Mouse (Mus musculus): ENCODE results near the gene Mecom.

DNA sequence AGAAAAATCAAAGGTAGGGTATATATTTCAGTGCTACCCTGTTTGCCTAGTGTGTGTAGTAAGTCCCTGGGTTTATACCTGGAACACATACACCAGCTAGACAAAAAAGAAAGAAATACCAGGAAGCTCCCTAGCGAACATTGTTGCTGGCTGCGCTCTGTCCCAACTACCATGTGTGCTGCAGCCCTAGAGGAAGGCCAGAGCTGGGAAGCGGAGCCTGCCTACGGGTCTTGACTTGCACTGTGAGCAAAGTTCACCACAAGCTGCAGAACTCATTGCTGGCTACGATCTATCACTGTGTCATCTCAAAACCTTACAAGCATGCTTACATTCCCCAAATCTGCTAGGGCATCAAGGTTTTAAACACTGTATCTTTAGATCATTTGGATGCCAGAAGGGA is 597.0 kb downstream of the Mecom start:
- no peak for TF ChIP-seq CTCF (IDR thresholded peaks at IDR 0.05; ENCODE audit: control insufficient read depth, insufficient read depth, insufficient replicate concordance, low read depth, low read length)
- TF ChIP-seq POLR2A (IDR thresholded peaks at IDR 0.05; ENCODE audit: control insufficient read depth, low read depth, low read length), result no peak
